ENCODE assay signal across 19 mouse cellular contexts in genomic region chr6:137061880-137062531, GRCm38 (mm10).
DNase-seq lines count a peak whose midpoint lies in the region; ATAC-seq lines count a peak whose summit lies in the region.
"Had no signal": no experiment of that assay in that cellular context is flagged by ENCODE, and none has a peak within 500 bp of the region (broad histone marks: within the 10 kb centered on the region; RNA-seq: fewer than 3 reads in every experiment).

No protein-coding gene starts in this region.

- no peak overlapping the region for H3K4me3 ChIP-seq in embryonic facial prominence, embryonic 13.5 days
- no peak overlapping the region for H3K4me3 ChIP-seq in embryonic facial prominence, embryonic 10.5 days
- no peak overlapping the region for H3K4me3 ChIP-seq in intestine, embryonic 14.5 days (ENCODE audit: low read depth, low read length)
- H3K4me3 ChIP-seq in intestine, embryonic 16.5 days (ENCODE audit: low read length) = no peak overlapping the region
- H3K4me3 ChIP-seq: forebrain, embryonic 12.5 days; heart, embryonic 13.5 days had no signal

- no peak for ATAC-seq in embryonic facial prominence, embryonic 13.5 days (ENCODE audit: insufficient number of reproducible peaks, insufficient read depth, low FRiP score, low TSS enrichment, low read depth)
- no peak for ATAC-seq in intestine, embryonic 14.5 days (replicated peaks; ENCODE audit: low FRiP score, low TSS enrichment, low read depth)
- ATAC-seq in intestine, embryonic 16.5 days = no peak
- ATAC-seq: forebrain, embryonic 16.5 days; intestine, postnatal 0 days had no signal

- peak overlapping the region; percentile 71 for H3K27ac ChIP-seq in embryonic facial prominence, embryonic 13.5 days
- no peak overlapping the region for H3K27ac ChIP-seq in embryonic facial prominence, embryonic 10.5 days (replicated peaks)
- no peak overlapping the region for H3K27ac ChIP-seq in intestine, embryonic 14.5 days (ENCODE audit: low read depth)
- no peak overlapping the region for H3K27ac ChIP-seq in intestine, embryonic 16.5 days (ENCODE audit: low read length)
- H3K27ac ChIP-seq: forebrain, embryonic 12.5 days; heart, embryonic 13.5 days; hindbrain, embryonic 14.5 days had no signal

- H3K9ac ChIP-seq in embryonic facial prominence, embryonic 13.5 days = no peak overlapping the region
- no peak overlapping the region for H3K9ac ChIP-seq in intestine, embryonic 14.5 days (ENCODE audit: low read length)
- H3K9ac ChIP-seq in intestine, embryonic 16.5 days (ENCODE audit: low read depth, low read length) = no peak overlapping the region
- H3K9ac ChIP-seq: forebrain, embryonic 12.5 days; heart, embryonic 13.5 days; hindbrain, embryonic 14.5 days had no signal

- no peaks in the 10 kb centered on the region for H3K36me3 ChIP-seq in embryonic facial prominence, embryonic 13.5 days
- no peaks in the 10 kb centered on the region for H3K36me3 ChIP-seq in embryonic facial prominence, embryonic 10.5 days (replicated peaks)
- no peaks in the 10 kb centered on the region; the same call in 1 of the 2 replicates for H3K36me3 ChIP-seq in intestine, embryonic 14.5 days (ENCODE audit: control insufficient read depth, insufficient read depth, low read length)
- H3K36me3 ChIP-seq in intestine, embryonic 16.5 days (ENCODE audit: control insufficient read depth, insufficient read depth, low read length) = no peaks in the 10 kb centered on the region
- H3K36me3 ChIP-seq: forebrain, embryonic 12.5 days; heart, embryonic 13.5 days had no signal

- no peaks in the 10 kb centered on the region for H3K27me3 ChIP-seq in embryonic facial prominence, embryonic 13.5 days
- H3K27me3 ChIP-seq in embryonic facial prominence, embryonic 10.5 days (replicated peaks; ENCODE audit: low read depth, poor library complexity, severe bottlenecking) = no peaks in the 10 kb centered on the region
- no peaks in the 10 kb centered on the region for H3K27me3 ChIP-seq in intestine, embryonic 14.5 days (replicated peaks; ENCODE audit: control insufficient read depth, insufficient read depth, low read length)
- no peaks in the 10 kb centered on the region for H3K27me3 ChIP-seq in intestine, embryonic 16.5 days (replicated peaks; ENCODE audit: control insufficient read depth, insufficient read depth, low read length)
- H3K27me3 ChIP-seq: forebrain, embryonic 12.5 days had no signal

- H3K4me1 ChIP-seq in embryonic facial prominence, embryonic 13.5 days = peaks cover 22% of the 10 kb centered on the region
- no peaks in the 10 kb centered on the region for H3K4me1 ChIP-seq in embryonic facial prominence, embryonic 10.5 days
- no peaks in the 10 kb centered on the region for H3K4me1 ChIP-seq in intestine, embryonic 14.5 days (replicated peaks; ENCODE audit: control insufficient read depth, insufficient read depth, low read length)
- H3K4me1 ChIP-seq in intestine, embryonic 16.5 days (ENCODE audit: control insufficient read depth, insufficient read depth, low read length) = no peaks in the 10 kb centered on the region

- H3K4me2 ChIP-seq in embryonic facial prominence, embryonic 13.5 days = no peak overlapping the region
- H3K4me2 ChIP-seq in intestine, embryonic 14.5 days (ENCODE audit: low read length) = no peak overlapping the region
- H3K4me2 ChIP-seq in intestine, embryonic 16.5 days (ENCODE audit: low read depth, low read length) = no peak overlapping the region
- H3K4me2 ChIP-seq: forebrain, embryonic 12.5 days; heart, embryonic 13.5 days; hindbrain, embryonic 14.5 days had no signal

- no peak for DNase-seq in embryonic facial prominence, embryonic 10.5 days (ENCODE audit: low spot score)
- DNase-seq in intestine, embryonic 14.5 days (ENCODE audit: low spot score) = peak; percentile 42
- peak; percentile 46 for DNase-seq in ZHBTc4 (ENCODE audit: low read depth, low spot score)
- DNase-seq in spleen, postnatal 36 days (ENCODE audit: low spot score in 2 of 2) = no peak
- DNase-seq in cerebellum, postnatal 25 days = no peak
- DNase-seq: adrenal gland, postnatal 10 days; cerebellum, adult 11-12 months; cerebellum, adult 9-10 months; cerebellum, postnatal 36 days; gastrocnemius, postnatal 10 days; heart, postnatal 4 days; kidney, adult 8-10 months had no signal

- no peaks in the 10 kb centered on the region for H3K9me3 ChIP-seq in embryonic facial prominence, embryonic 13.5 days
- H3K9me3 ChIP-seq in embryonic facial prominence, embryonic 10.5 days = no peaks in the 10 kb centered on the region
- H3K9me3 ChIP-seq in intestine, embryonic 14.5 days (ENCODE audit: control insufficient read depth, low read length) = no peaks in the 10 kb centered on the region
- H3K9me3 ChIP-seq in intestine, embryonic 16.5 days (ENCODE audit: control insufficient read depth, low read length) = no peaks in the 10 kb centered on the region
- H3K9me3 ChIP-seq: forebrain, embryonic 12.5 days; heart, embryonic 13.5 days had no signal

- 71% methylated on average over 18 of the region's 18 CpGs for WGBS in embryonic facial prominence, embryonic 13.5 days
- WGBS in embryonic facial prominence, embryonic 10.5 days = 87% methylated on average over 18 of the region's 18 CpGs
- 88% methylated on average over 18 of the region's 18 CpGs for WGBS in intestine, embryonic 14.5 days
- WGBS in intestine, embryonic 16.5 days = 89% methylated on average over 18 of the region's 18 CpGs

Comparison
In these comparisons a context has a peak if more than half of its experiments do, and no peak if none do; other contexts are left out.
1. DNase-seq: peak in intestine, embryonic 14.5 days (single experiment) and ZHBTc4 (single experiment); none in embryonic facial prominence, embryonic 10.5 days (single experiment), spleen, postnatal 36 days (0 of 2) and cerebellum, postnatal 25 days (0 of 2).